Mouse (Mus musculus) adipocyte (in vitro differentiated cells): Measurements from ENCODE around the gene Nkx2-4.

Experiments
- DNase-seq: peaks from one replicate; pipeline ENCODE4 v3.0.0-alpha.2; 2016; ENCODE audit warnings: low spot score

Gene Nkx2-4

DNA sequence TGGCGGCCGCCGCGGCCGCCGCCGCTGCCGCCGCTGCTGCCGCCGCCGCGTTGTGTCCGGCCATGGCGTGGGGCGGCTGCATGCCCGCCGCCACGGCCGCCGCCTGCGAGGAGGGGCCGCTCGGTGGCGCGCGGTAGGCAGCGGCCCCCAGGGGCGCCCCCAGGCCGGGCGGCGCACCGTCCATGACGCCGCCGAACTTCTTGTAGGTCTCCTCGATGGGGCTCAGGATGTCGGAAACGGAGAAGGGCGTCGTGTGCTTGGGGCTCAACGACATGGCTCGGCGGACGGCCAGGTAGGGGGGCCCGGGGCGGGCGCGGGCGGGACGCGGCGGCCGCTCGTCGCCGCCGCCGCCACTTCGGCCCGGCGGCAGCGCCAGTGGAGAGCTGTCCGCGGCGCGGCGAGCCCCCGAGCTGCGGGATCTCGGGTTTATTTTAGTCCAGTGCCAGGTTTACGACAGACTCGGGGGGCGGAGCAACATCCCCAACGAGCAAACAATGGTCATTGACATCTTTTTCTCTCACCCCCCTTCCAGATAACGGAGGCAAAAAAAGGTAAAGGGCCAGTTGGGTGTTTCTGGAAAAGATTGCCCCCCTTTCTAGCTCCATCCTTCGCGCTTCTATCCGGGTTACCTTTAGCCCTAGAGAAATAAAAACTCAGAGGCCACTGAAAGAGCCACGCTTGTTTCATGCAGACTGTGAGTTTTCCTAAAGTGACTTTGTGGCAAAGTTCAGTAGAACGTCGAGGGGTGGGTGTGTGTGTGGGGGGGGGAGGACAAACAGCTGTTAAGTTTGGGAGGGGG, at the start of gene Nkx2-4:
TSS of gene Nkx2-4 (minus strand) at position 374 of the 799 bp plus-strand sequence.
- DNase-seq = no peak

DNA sequence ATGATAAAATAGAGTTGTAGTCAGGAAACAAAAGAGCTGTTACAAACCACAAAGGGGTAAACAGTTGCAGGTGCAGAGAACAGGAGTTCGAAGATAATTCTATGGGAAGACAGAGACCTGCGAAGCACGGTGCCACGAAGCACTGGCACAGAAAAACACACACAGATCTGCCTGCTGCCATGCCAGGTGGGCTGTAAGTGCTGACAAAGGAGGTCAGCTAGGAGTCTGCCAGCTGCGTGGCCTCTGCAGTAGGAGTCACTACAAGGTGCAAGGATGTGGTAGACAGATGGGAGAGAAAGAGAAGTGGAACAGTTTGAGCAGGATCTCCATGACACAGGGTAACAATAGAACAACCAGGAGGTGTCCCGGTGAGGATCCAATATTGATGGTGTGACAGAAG, 42.1 kb upstream of the Nkx2-4 start:
- DNase-seq = no peak

DNA sequence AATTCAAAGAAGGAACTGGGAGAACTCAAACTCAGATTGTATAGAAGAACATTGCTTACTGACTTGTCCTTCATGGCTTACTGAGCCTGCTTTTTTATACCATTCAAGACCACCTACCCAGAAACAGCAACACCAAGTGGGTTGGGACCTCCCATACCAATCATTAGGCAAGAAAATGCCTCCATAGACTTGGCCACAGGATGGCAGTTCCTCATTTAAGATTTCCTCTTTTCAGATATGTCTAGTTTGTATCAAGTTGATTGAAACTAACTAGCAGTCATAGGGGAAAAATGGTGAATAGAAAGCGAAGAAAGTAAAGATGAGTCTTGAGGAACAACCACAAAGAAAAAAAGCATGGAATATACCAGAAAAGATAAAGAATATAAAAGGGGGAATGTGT, 34.5 kb upstream of the Nkx2-4 start:
- DNase-seq = no peak

DNA sequence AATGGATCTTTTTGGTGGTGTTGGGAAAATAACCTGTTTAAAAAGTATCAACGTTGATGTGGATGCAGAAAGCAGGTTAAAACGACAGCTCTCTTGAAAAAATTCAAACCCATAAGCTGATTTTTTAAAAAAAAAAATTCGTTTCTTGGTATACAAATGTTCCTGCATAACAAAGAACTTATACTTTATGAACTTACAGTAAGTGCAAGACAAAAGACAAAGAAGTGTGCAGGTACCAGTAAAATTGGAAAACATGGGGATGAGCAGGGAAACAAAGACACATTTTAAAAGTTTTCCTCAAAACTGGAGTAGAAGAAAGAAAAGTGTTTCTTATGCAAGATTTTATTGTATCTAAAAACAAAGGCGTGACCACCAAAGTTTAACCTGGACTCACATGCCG, 1.2 kb upstream of the Nkx2-4 start:
- no peak for DNase-seq

DNA sequence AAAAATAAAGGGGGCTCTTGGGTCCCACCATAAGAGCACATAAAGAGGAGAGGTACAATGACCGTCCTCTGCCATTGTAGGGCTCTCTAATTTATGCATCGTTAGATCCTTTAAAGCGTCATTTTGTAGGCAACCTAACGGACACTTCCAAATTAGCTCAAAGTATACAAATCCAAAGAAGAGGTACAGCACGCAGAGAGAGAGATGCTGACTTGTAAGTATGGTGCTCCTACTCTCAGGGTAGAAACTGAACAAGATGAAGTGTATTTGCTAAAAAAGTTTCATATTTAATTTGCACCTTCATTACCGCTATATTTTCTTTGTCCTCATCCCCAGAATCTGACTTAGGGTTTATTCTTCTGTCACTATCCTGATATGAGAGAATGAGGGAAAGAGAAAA, 692 bp upstream of the Nkx2-4 start:
- DNase-seq = no peak

DNA sequence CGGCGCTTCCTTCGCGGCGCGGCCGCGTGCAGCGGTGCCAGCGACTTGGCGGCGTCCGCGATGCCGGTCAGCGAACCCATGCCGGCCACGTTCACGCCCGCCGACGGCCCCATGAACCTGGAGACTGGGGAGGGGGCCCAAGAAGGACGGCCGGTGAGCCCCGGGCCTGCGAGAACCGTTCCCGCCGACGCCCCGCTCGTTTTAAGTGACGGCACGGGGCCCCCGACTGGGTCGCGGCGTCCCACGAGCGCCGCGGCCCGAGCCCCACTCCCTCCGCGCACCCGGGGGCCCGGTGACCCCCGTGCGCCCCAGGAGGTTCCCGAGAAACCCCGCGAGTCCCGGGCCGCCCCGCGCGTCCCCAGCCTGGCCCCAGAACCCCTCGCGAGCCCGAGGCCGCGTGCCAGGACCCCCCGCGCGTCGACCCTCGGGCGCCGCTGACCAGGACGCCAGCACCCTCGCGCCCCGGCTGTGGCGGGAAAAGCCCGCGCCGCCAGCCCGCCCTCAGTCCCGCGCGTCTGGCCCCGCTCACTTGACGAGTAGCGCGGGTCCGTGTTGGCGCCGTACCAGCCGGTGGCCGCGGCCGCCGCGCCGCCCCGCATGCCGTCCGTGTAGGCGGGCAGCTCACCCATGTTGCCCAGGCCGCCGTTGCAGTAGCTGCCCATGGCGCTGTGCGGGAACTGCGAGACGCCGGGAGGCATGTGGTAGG, 726 bp downstream of the Nkx2-4 start:
- no peak for DNase-seq

DNA sequence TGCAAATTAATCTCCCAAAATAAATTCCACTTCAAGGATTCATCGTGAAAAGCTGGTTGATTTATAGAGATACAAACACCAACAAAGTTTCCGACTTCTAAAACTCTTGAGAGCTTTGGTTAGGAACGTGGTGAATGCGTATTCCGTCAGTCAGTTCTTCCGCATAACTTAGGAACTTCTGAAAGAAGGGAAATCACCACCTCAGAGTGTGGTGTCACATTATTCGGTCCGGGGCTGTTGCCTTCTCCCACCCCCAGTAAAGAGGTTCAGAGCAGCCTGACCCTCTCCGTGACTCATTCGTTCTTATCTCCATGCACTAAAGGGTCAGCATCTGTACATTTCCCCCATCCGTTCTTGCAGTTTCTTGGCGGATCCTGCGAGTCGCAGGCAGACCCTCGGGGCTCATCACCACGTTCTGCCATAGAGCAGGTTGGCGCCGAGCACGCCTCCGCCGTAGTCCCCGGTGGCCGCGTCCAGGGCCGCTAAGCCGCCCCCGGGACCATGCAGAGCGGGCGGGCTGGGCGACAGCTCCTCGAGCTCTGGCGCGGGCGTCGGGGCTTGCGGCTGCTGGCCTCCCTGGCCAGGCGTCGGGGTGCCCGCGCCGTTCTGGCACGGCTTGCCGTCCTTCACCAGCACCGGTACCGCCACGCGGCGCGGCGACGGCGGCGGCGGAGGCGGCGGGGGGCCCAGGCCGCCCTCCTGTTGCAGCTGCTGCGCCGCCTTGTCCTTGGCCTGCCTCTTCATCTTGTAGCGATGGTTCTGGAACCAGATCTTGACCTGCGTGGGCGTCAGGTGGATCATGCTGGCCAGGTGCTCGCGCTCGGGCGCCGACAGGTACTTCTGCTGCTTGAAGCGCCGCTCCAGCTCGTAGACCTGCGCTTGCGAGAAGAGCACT, 1.5 kb downstream of the Nkx2-4 start:
- DNase-seq = no peak

DNA sequence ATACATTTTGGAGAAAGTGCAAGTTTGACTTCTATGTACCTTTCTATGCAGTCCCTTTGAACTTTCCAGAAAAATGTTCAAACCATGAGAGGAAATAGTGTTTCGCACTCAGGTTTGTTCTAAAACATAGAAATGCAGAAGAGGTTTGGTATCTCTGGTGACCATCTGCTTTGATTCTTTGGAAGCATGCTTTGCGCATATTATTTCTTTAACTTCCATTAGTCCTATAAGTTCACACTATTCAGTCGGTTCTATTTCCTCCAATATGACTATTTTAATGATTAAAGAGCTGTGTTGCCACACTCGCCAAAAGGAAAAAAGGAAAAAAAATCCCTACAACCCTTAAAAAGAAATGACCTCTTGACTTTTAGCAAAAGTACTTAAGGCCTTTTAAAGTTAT, 2.9 kb downstream of the Nkx2-4 start:
- DNase-seq = no peak

DNA sequence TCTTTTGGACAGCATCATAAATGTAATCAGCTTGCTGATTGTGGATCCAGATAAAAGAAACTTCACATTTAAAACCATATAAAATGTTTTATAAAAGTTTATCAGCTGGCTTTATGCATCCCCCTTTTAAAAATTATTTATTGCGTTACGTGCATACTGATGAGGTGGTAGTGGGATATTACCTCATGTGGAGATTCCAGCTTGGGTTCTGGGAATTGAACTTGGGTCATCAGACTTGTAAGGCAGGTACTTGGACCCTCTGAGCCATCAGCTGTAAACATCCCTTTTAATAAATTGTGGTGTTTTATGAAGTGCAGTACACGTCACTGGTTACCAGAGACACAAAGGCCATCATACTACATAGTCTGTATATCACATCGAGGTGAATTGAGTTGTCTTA, 10.8 kb downstream of the Nkx2-4 start:
- no peak for DNase-seq

DNA sequence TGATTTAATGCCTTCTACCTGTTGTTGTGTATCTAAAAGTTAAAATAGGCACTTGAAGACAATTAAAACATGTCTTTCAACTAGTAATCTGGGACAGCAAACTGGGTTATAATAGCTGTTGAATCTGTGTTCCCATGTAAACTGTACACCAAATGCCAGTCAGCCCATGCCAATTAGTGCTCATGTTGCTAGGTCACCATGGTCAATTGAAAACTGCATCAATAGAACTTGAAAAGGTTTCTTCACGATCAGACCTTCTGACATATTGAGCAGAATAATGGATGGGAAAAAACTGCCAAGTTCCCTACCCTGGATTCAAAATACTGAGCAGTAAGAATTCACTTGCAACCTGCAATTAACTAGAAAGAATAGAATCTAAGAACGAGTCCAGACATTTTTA, 11.3 kb downstream of the Nkx2-4 start:
- DNase-seq = no peak

DNA sequence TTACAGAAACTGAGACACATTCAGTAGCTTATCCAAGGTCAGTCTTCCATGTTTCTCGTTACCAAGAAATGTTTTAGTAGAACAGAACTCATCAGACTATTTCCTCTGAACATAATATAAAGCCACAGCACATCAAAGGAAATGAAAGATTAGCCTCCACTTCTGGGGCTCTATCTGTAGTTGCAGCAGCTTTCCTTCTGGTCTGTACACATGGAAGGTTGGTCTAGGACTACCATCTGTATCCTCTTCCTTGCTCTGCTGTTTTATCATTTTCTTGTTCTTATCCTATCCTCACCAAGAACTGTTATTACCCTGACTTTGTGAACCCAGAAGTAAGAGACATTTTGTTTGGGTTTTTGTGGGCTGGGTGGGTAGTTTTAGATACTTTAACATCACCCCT, 14.9 kb downstream of the Nkx2-4 start:
- no peak for DNase-seq

DNA sequence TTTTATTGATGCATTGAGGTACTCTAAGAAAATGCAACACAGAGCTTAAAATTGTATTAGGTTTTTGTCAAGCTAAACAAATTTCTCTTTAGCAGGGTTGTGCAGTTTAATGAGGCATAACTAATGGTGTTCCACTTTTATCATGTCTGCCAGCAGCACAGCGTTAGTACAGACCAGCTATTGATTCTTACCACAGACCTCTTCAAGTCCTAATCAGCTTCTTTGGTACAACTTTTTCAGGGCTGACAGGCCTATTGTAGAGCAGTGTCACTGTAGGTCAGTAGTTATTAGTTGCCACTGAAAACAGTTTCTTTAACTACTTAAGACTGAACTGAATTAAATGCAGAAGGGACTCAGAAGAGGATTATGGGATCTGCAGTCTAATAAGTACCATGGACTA, 16.2 kb downstream of the Nkx2-4 start:
- no peak for DNase-seq

DNA sequence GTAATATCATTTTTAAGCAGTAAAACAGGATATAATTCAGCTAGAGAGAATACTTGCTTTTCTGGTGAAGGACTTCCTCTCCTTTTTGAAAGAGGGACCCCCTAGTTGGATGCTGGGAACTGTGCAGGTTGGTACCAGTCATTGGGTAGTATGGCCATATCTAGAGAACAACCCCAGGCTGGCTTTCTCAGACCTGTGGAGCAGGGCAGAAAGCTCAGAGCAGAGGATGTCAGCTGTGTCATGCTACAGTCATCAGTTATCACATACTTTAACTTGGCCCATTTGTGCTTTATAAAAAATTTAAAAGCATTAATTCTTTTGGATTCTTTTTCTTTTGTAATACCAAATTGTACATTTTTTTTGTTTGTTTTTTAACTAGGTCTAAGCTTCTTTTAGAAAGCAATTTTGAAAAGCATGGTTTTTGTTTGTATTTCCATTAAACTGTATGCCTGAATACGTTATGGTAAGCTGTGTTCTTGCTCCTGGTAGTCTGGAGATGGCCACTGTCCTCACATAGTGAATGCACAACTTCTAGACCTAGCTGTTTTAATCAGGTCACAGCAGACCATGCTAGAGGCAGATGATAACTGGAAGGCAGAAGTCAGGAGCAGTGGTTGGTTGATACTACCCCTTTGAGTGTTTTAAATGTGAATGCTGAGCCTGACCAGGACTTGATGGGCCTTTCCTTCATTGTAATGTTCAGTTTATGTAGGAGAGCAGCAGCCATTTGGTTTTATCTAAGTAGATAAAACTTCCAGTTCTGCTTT, 17.6 kb downstream of the Nkx2-4 start:
- DNase-seq = no peak

DNA sequence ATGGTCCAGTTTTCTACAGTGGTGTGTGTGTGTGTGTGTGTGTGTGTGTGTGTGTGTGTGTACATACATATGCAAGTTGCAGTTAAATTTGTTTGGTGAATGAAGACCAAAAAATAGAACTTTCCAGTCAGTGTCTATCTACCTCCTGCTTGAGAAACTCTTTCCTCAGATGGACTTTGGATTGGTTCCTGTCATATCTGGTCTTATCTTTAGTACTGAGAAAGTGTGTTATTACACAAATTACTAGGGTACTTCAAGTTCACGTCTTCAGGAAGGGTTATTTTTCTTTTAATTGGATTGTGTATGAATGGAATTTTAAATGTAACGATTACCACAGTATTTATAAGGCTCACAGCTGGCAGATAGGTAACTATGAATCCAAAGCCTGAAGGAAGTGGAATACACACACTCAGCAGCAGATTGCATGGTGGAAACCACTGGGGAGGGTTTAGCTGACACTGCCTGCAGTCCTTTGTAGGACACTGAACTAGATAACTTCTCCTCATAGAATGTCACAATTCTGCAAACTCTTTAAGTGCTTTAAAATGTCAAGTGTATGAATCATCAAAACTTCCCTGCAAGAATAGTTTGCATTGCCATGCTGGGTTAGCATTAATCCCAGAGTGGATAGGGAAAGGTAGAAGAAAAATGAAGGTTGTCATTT, 31.9 kb downstream of the Nkx2-4 start:
- no peak for DNase-seq

DNA sequence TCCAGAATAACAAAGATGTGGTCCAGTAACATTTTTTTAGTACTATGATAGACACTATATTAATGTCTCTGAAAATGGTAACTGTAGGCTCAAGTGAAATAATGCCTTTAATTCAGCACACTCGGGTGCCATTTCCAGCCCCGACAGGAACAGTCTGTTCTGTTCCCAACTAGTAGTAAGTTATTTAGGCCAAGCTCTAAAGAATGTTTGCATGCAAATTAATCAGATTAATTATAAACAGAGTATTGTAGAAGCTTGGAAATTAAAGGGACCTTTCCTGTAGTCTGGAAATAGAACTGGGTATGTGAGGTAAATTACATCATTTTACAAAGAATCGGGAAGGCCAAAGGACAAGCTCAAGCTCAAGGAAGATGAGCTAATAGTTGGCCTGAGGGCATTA, 38.2 kb downstream of the Nkx2-4 start:
- DNase-seq = no peak

DNA sequence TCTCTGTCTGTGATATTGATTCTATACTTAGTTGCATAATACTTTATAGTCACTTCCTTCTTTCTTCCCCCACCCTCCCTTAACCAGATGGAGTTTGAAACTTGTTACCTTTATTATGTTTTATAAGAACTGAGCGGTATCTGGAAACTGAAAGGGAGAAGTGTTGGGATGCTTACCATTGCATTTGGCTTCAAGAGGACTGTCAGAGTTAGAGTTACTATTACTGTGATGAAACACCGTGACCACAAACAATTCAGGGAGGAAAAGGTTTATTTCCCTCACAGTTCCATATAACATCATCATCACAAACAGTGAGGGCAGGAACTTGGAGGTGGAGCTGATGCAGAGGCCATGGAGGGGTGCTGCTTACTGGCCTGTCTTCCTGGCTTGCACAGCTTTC, 49.4 kb downstream of the Nkx2-4 start:
- no peak for DNase-seq
